Mouse (Mus musculus): Measurements from ENCODE around the gene Med24.

DNA sequence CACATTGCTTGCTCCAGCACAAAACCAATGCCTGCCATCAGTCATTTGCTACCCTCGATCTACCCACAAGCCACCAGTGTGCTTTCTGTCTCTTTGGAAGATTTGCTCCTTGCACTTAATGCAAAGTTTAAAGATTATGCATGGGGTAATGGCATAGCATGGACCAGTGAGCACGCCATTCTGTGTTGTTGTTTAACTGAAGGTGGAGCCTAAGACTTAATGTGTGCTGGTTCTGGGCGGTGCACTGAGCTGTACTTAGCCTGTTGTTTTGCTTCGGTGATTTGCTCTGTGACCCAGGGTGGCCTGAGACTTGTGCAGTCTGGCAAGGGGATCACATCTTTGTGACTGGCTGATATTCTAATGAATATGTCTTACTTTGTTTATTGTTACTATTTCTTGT is 42.3 kb downstream of the Med24 start:
- TF ChIP-seq POLR2A (IDR thresholded peaks at IDR 0.05; ENCODE audit: borderline replicate concordance, extremely low read depth, low read depth, low read length) (no peak), CTCF (IDR thresholded peaks at IDR 0.05; ENCODE audit: insufficient read depth, low read length) (no peak)
